Mouse (Mus musculus) myocyte (in vitro differentiated cells): ENCODE data around the gene Ror2. TPM values are rescaled to one million over a fixed set of nuclear protein-coding genes. Genes with fewer than 3 reads are reported as not detected.

Source experiments
- H3K27me3 ChIP-seq: one replicate; pipeline ENCODE4 v1.6.1; 2011; ENCODE audit not compliant: control insufficient read depth, insufficient read depth, insufficient read length
- H3K36me3 ChIP-seq: one replicate; pipeline ENCODE4 v1.6.1; 2011; ENCODE audit not compliant: control insufficient read depth, insufficient read depth
- H3K4me2 ChIP-seq: one replicate; pipeline ENCODE4 v1.6.1; 2011; ENCODE audit warnings: low read depth, control low read depth
- H3K4me3 ChIP-seq: one replicate; pipeline ENCODE4 v1.5.1; 2011; ENCODE audit warnings: mild to moderate bottlenecking, control low read depth, moderate library complexity
- H3K79me2 ChIP-seq: one replicate; pipeline ENCODE4 v1.6.1; 2011; ENCODE audit not compliant: control insufficient read depth, insufficient read depth
- H3ac ChIP-seq: one replicate; pipeline ENCODE4 v1.6.1; 2011; ENCODE audit not compliant: control insufficient read depth, insufficient read length
- CEBPB ChIP-seq: IDR thresholded peaks from 2 replicates; pipeline ENCODE4 v1.6.1; 2011; ENCODE audit warnings: mild to moderate bottlenecking, moderate library complexity; ENCODE audit not compliant: poor library complexity, insufficient read depth, severe bottlenecking
- E2F4 ChIP-seq: IDR thresholded peaks from one replicate; pipeline ENCODE4 v1.6.1; 2011; ENCODE audit warnings: mild to moderate bottlenecking, control low read depth, moderate library complexity; ENCODE audit not compliant: insufficient read depth
- MAX ChIP-seq: IDR thresholded peaks from one replicate; pipeline ENCODE4 v1.6.1; 2011; ENCODE audit warnings: low read depth, mild to moderate bottlenecking, control low read depth
- MYOD1 ChIP-seq, 3 experiments: IDR thresholded peaks; one replicate each; pipeline ENCODE4 v1.6.1; 2011; ENCODE audit warnings: control low read depth in 2 of 3, low read depth in 2 of 3, mild to moderate bottlenecking in 2 of 3, moderate library complexity in 1 of 3; ENCODE audit not compliant: insufficient read length in 2 of 3, control insufficient read depth in 1 of 3
- MYOG ChIP-seq, 3 experiments: IDR thresholded peaks; one replicate each; pipeline ENCODE4 v1.6.1; 2011; ENCODE audit warnings: control low read depth in 2 of 3, low read depth in 2 of 3, mild to moderate bottlenecking in 2 of 3; ENCODE audit not compliant: insufficient read length in 2 of 3, control insufficient read depth in 1 of 3, insufficient read depth in 1 of 3
- POLR2A ChIP-seq: IDR thresholded peaks from one replicate; pipeline ENCODE4 v1.6.1; 2011; ENCODE audit warnings: low read depth, mild to moderate bottlenecking, control low read depth, moderate library complexity; ENCODE audit not compliant: insufficient read length
- POLR2AphosphoS2 ChIP-seq: IDR thresholded peaks from one replicate; pipeline ENCODE4 v1.6.1; 2011; ENCODE audit warnings: low read depth, control low read depth; ENCODE audit not compliant: insufficient read length
- REST ChIP-seq: IDR thresholded peaks from one replicate; pipeline ENCODE4 v1.6.1; 2011; ENCODE audit warnings: mild to moderate bottlenecking, control low read depth, moderate library complexity; ENCODE audit not compliant: insufficient read depth, insufficient read length
- SRF ChIP-seq: IDR thresholded peaks from one replicate; pipeline ENCODE4 v1.6.1; 2011; ENCODE audit warnings: low read depth; ENCODE audit not compliant: control insufficient read depth, insufficient read length
- TCF12 ChIP-seq: IDR thresholded peaks from one replicate; pipeline ENCODE4 v1.6.1; 2011; ENCODE audit warnings: mild to moderate bottlenecking, control low read depth; ENCODE audit not compliant: poor library complexity, insufficient read depth, severe bottlenecking
- TCF3 ChIP-seq: IDR thresholded peaks from one replicate; pipeline ENCODE4 v1.6.1; 2011; ENCODE audit warnings: low read depth, control low read depth; ENCODE audit not compliant: insufficient read length
- USF1 ChIP-seq: IDR thresholded peaks from one replicate; pipeline ENCODE4 v1.6.1; 2011; ENCODE audit warnings: low read depth, mild to moderate bottlenecking, control low read depth, moderate library complexity
- polyA plus RNA-seq: library from polyadenylated mRNA; unstranded; fragments of >200 nt; fragmentation: generic; extraction: Trizol; gene quantifications from one replicate; pipeline ENCODE4 v1.2.1, GENCODE M21; 2012; ENCODE audit warnings: missing spikeins

Ror2 gene
- polyA plus RNA-seq, 1 experiment, result 0.12 TPM

- no peak for TF ChIP-seq MYOD1 (IDR thresholded peaks at IDR 0.05; ENCODE audit: control insufficient read depth in 1 of 3, insufficient read length in 2 of 3, low read depth in 2 of 3)
- TF ChIP-seq MAX, result no peak
- no peak for TF ChIP-seq POLR2A
- no peak for TF ChIP-seq MYOG (IDR thresholded peaks at IDR 0.05; ENCODE audit: control insufficient read depth in 1 of 3, insufficient read depth in 1 of 3, insufficient read length in 2 of 3, low read depth in 2 of 3)
- TF ChIP-seq TCF12, result no peak
- no peak for TF ChIP-seq CEBPB
- TF ChIP-seq TCF3, result no peak
- TF ChIP-seq POLR2AphosphoS2, result no peak
- TF ChIP-seq E2F4, result no peak
- TF ChIP-seq REST, result no peak
- no peak for TF ChIP-seq SRF
- TF ChIP-seq USF1, result no peak
- H3K4me2 ChIP-seq, result no peak overlapping the region
- H3ac ChIP-seq, result no peak overlapping the region
- H3K79me2 ChIP-seq, result no peaks in the 10 kb centered on the region
- no peak overlapping the region for H3K4me3 ChIP-seq
- H3K27me3 ChIP-seq, result peaks cover 45% of the 10 kb centered on the region
- no peaks in the 10 kb centered on the region for H3K36me3 ChIP-seq
These were observed 48.5 kb downstream of the Ror2 start for GRCm38 (mm10) chr13:53237455-53237854.

GRCm38 (mm10) chr13:53236434-53237401 lies 49.2 kb downstream of the Ror2 start:
- TF ChIP-seq TCF12, result no peak
- Histone ChIP-seq H3K4me2 (no peak overlapping the region), H3ac (no peak overlapping the region)

DNA sequence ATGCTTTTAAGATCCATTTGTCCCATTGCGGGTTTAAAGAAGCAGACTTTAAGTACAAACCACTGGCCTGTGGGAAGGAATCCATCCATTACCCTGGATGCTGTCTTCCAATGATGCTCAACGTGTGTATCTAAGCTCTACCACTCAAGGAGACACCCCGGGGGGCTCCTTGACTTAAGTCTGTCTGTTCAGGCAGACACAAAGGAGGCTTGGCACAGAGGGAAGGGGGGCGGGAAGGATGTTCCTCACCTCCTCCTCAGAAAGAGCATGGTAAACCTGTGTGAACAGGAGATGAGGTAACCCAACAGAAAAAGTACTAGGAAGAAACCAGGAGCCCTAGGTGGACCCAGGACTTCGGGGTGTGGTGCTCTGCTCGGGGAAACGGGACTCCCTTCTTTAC lies 50.0 kb downstream of the Ror2 start:
- H3K79me2 ChIP-seq, result no peaks in the 10 kb centered on the region
- no peak for TF ChIP-seq POLR2A
- TF ChIP-seq TCF12, result no peak
- no peak for TF ChIP-seq MYOD1 (IDR thresholded peaks at IDR 0.05; ENCODE audit: control insufficient read depth in 1 of 3, insufficient read length in 2 of 3, low read depth in 2 of 3)
- TF ChIP-seq REST, result no peak
- no peak for TF ChIP-seq POLR2AphosphoS2
- no peak for TF ChIP-seq TCF3
- no peak for TF ChIP-seq CEBPB
- no peak for TF ChIP-seq USF1
- TF ChIP-seq MAX, result no peak
- no peak for TF ChIP-seq SRF
- no peak for TF ChIP-seq MYOG (IDR thresholded peaks at IDR 0.05; ENCODE audit: control insufficient read depth in 1 of 3, insufficient read depth in 1 of 3, insufficient read length in 2 of 3, low read depth in 2 of 3)
- TF ChIP-seq E2F4, result no peak
- no peak overlapping the region for H3ac ChIP-seq
- H3K27me3 ChIP-seq, result peaks cover 40% of the 10 kb centered on the region
- no peaks in the 10 kb centered on the region for H3K36me3 ChIP-seq
- no peak overlapping the region for H3K4me2 ChIP-seq
- H3K4me3 ChIP-seq, result no peak overlapping the region

More at GRCm38 (mm10) chr13:53236434-53237401, 49.2 kb downstream of the Ror2 start:
- Histone ChIP-seq H3K79me2 (no peaks in the 10 kb centered on the region), H3K4me3 (no peak overlapping the region), H3K36me3 (no peaks in the 10 kb centered on the region), H3K27me3 (peaks cover 43% of the 10 kb centered on the region)

GRCm38 (mm10) chr13:53234844-53235243 lies 51.1 kb downstream of the Ror2 start:
- no peak overlapping the region for H3K4me2 ChIP-seq
- no peaks in the 10 kb centered on the region for H3K79me2 ChIP-seq
- no peaks in the 10 kb centered on the region for H3K36me3 ChIP-seq

GRCm38 (mm10) chr13:53233826-53234786 lies 51.8 kb downstream of the Ror2 start:
- Histone ChIP-seq H3K27me3 (peaks cover 37% of the 10 kb centered on the region), H3K79me2 (no peaks in the 10 kb centered on the region), H3ac (no peak overlapping the region), H3K4me2 (no peak overlapping the region), H3K36me3 (no peaks in the 10 kb centered on the region), H3K4me3 (no peak overlapping the region)
- no peak for TF ChIP-seq SRF
- TF ChIP-seq POLR2A, result no peak
- TF ChIP-seq REST, result no peak
- no peak for TF ChIP-seq POLR2AphosphoS2
- no peak for TF ChIP-seq TCF12
- no peak for TF ChIP-seq USF1
- TF ChIP-seq MYOG (IDR thresholded peaks at IDR 0.05; ENCODE audit: control insufficient read depth in 1 of 3, insufficient read depth in 1 of 3, insufficient read length in 2 of 3, low read depth in 2 of 3), result no peak

More at GRCm38 (mm10) chr13:53234844-53235243, 51.1 kb downstream of the Ror2 start:
- Histone ChIP-seq H3K27me3 (peaks cover 40% of the 10 kb centered on the region), H3K4me3 (no peak overlapping the region), H3ac (no peak overlapping the region)
- no peak for TF ChIP-seq POLR2AphosphoS2
